Mouse (Mus musculus): ENCODE measurements around the gene Iscu. TPM values are rescaled to one million over a fixed set of nuclear protein-coding genes. Genes with fewer than 3 reads are reported as not detected.
A peak's percentile ranks its signal among the peaks of the same experiment; 100 is the strongest.

Gene Iscu
- polyA plus RNA-seq, 1 experiment from 2014 or later = 107 TPM

GRCm38 (mm10) chr5:113799691-113800090 is 27.1 kb downstream of the Iscu start:
- H3K9ac ChIP-seq (ENCODE audit: low read depth, low read length) = peak overlapping the region; percentile 65
- H3K4me2 ChIP-seq (ENCODE audit: low read depth, low read length) = peak overlapping the region; percentile 57
- peaks cover 42% of the 10 kb centered on the region for H3K4me1 ChIP-seq (ENCODE audit: control insufficient read depth, insufficient read depth, low read length)
- ATAC-seq (ENCODE audit: low read depth) (no peak), DNase-seq (ENCODE audit: low spot score) (no peak)
- WGBS = 12% methylated on average over 5 of the region's 5 CpGs
- peak overlapping the region; percentile 91 for H3K27ac ChIP-seq (replicated peaks; ENCODE audit: low read depth, low read length)
- peaks cover 12% of the 10 kb centered on the region; the same call in 1 of the 2 replicates for H3K36me3 ChIP-seq (ENCODE audit: control insufficient read depth, insufficient read depth, low read length)
- H3K9me3 ChIP-seq (ENCODE audit: control insufficient read depth, low read length) = no peaks in the 10 kb centered on the region
- no peaks in the 10 kb centered on the region for H3K27me3 ChIP-seq (replicated peaks; ENCODE audit: control insufficient read depth, insufficient read depth, low read length)
- peak overlapping the region; percentile 53 for H3K4me3 ChIP-seq (ENCODE audit: low read depth, low read length)

GRCm38 (mm10) chr5:113800280-113800679 is 27.7 kb downstream of the Iscu start, which contains the start of gene Tmem119:
Tmem119 (minus strand) TSS chr5:113800516.
- H3K4me1 ChIP-seq (ENCODE audit: control insufficient read depth, insufficient read depth, low read length) = peaks cover 48% of the 10 kb centered on the region

GRCm38 (mm10) chr5:113804395-113804966 is 31.9 kb downstream of the Iscu start:
- peak; percentile 70 for DNase-seq (ENCODE audit: low spot score)
- no peaks in the 10 kb centered on the region for H3K27me3 ChIP-seq (replicated peaks; ENCODE audit: control insufficient read depth, insufficient read depth, low read length)
- H3K36me3 ChIP-seq (ENCODE audit: control insufficient read depth, insufficient read depth, low read length) = no peaks in the 10 kb centered on the region
- no peaks in the 10 kb centered on the region for H3K9me3 ChIP-seq (ENCODE audit: control insufficient read depth, low read length)
- no peak overlapping the region for H3K9ac ChIP-seq (ENCODE audit: low read depth, low read length)
- no peak overlapping the region for H3K4me2 ChIP-seq (ENCODE audit: low read depth, low read length)
- H3K4me1 ChIP-seq (ENCODE audit: control insufficient read depth, insufficient read depth, low read length) = peaks cover 29% of the 10 kb centered on the region
- no peak overlapping the region for H3K4me3 ChIP-seq (ENCODE audit: low read depth, low read length)
- WGBS = 52% methylated on average over 7 of the region's 7 CpGs
- ATAC-seq (ENCODE audit: low read depth) = peak; percentile 45; the same call in 1 of the 2 replicates
- H3K27ac ChIP-seq (replicated peaks; ENCODE audit: low read depth, low read length) = peak overlapping the region; percentile 36; the same call in 1 of the 2 replicates

More at GRCm38 (mm10) chr5:113800280-113800679, 27.7 kb downstream of the Iscu start, which contains the start of gene Tmem119:
- Histone ChIP-seq H3K27me3 (replicated peaks; ENCODE audit: control insufficient read depth, insufficient read depth, low read length) (no peaks in the 10 kb centered on the region), H3K36me3 (ENCODE audit: control insufficient read depth, insufficient read depth, low read length) (peaks cover 6% of the 10 kb centered on the region; the same call in 1 of the 2 replicates), H3K4me2 (ENCODE audit: low read depth, low read length) (peak within 1 kb of the TSS; percentile 57), H3K27ac (replicated peaks; ENCODE audit: low read depth, low read length) (peak within 1 kb of the TSS; percentile 91), H3K9ac (ENCODE audit: low read depth, low read length) (peak within 1 kb of the TSS; percentile 65), H3K9me3 (ENCODE audit: control insufficient read depth, low read length) (no peaks in the 10 kb centered on the region), H3K4me3 (ENCODE audit: low read depth, low read length) (peak within 1 kb of the TSS; percentile 53)
- WGBS = 1% methylated on average over 11 of the region's 11 CpGs
- DNase-seq (ENCODE audit: low spot score) = peak; percentile 92
- ATAC-seq (ENCODE audit: low read depth) = peak; percentile 93

GRCm38 (mm10) chr5:113805301-113805700 is 32.8 kb downstream of the Iscu start:
- ATAC-seq (ENCODE audit: low read depth) (no peak), DNase-seq (ENCODE audit: low spot score) (no peak)
- no peak overlapping the region for H3K27ac ChIP-seq (replicated peaks; ENCODE audit: low read depth, low read length)
- WGBS = 68% methylated on average over 9 of the region's 9 CpGs
- H3K36me3 ChIP-seq (ENCODE audit: control insufficient read depth, insufficient read depth, low read length) = no peaks in the 10 kb centered on the region
- no peaks in the 10 kb centered on the region for H3K27me3 ChIP-seq (replicated peaks; ENCODE audit: control insufficient read depth, insufficient read depth, low read length)
- H3K4me3 ChIP-seq (ENCODE audit: low read depth, low read length) = no peak overlapping the region
- no peak overlapping the region for H3K9ac ChIP-seq (ENCODE audit: low read depth, low read length)
- H3K4me2 ChIP-seq (ENCODE audit: low read depth, low read length) = no peak overlapping the region
- no peaks in the 10 kb centered on the region for H3K9me3 ChIP-seq (ENCODE audit: control insufficient read depth, low read length)
- peaks cover 29% of the 10 kb centered on the region for H3K4me1 ChIP-seq (ENCODE audit: control insufficient read depth, insufficient read depth, low read length)

- H3K4me2 ChIP-seq (ENCODE audit: low read depth, low read length) = no peak overlapping the region
- no peak for DNase-seq (ENCODE audit: low spot score)
- no peaks in the 10 kb centered on the region for H3K27me3 ChIP-seq (replicated peaks; ENCODE audit: control insufficient read depth, insufficient read depth, low read length)
- ATAC-seq (ENCODE audit: low read depth) = no peak; the same call in 1 of the 2 replicates
- peaks cover 24% of the 10 kb centered on the region for H3K4me1 ChIP-seq (ENCODE audit: control insufficient read depth, insufficient read depth, low read length)
- H3K36me3 ChIP-seq (ENCODE audit: control insufficient read depth, insufficient read depth, low read length) = no peaks in the 10 kb centered on the region
- WGBS = 22% methylated on average over 9 of the region's 10 CpGs
- H3K9ac ChIP-seq (ENCODE audit: low read depth, low read length) = no peak overlapping the region
- H3K4me3 ChIP-seq (ENCODE audit: low read depth, low read length) = no peak overlapping the region
- H3K9me3 ChIP-seq (ENCODE audit: control insufficient read depth, low read length) = peaks cover 7% of the 10 kb centered on the region; the same call in 1 of the 2 replicates
- H3K27ac ChIP-seq (replicated peaks; ENCODE audit: low read depth, low read length) = no peak overlapping the region
Observed at GRCm38 (mm10) chr5:113806414-113806813, 33.9 kb downstream of the Iscu start.

- WGBS = 25% methylated on average over 9 of the region's 9 CpGs
- no peak overlapping the region for H3K4me2 ChIP-seq (ENCODE audit: low read depth, low read length)
Observed at GRCm38 (mm10) chr5:113807712-113808111, 35.2 kb downstream of the Iscu start.

GRCm38 (mm10) chr5:113808177-113808576 is 35.6 kb downstream of the Iscu start:
- no peak overlapping the region for H3K4me3 ChIP-seq (ENCODE audit: low read depth, low read length)
- no peaks in the 10 kb centered on the region for H3K36me3 ChIP-seq (ENCODE audit: control insufficient read depth, insufficient read depth, low read length)
- no peaks in the 10 kb centered on the region for H3K27me3 ChIP-seq (replicated peaks; ENCODE audit: control insufficient read depth, insufficient read depth, low read length)
- peak overlapping the region; percentile 15; the same call in 1 of the 2 replicates for H3K27ac ChIP-seq (replicated peaks; ENCODE audit: low read depth, low read length)
- DNase-seq (ENCODE audit: low spot score) (peak; percentile 85), ATAC-seq (ENCODE audit: low read depth) (peak; percentile 51)
- H3K9ac ChIP-seq (ENCODE audit: low read depth, low read length) = no peak overlapping the region; the same call in 1 of the 2 replicates
- H3K4me1 ChIP-seq (ENCODE audit: control insufficient read depth, insufficient read depth, low read length) = peaks cover 24% of the 10 kb centered on the region
- H3K9me3 ChIP-seq (ENCODE audit: control insufficient read depth, low read length) = peaks cover 11% of the 10 kb centered on the region; the same call in 1 of the 2 replicates
- 0 out of 2 replicates have a peak overlapping the region, but pooled peaks have one; percentile 10 for H3K4me2 ChIP-seq (ENCODE audit: low read depth, low read length)
- 34% methylated on average over 2 of the region's 2 CpGs for WGBS

More at GRCm38 (mm10) chr5:113807712-113808111, 35.2 kb downstream of the Iscu start:
- Histone ChIP-seq H3K9ac (ENCODE audit: low read depth, low read length) (no peak overlapping the region; the same call in 1 of the 2 replicates), H3K36me3 (ENCODE audit: control insufficient read depth, insufficient read depth, low read length) (no peaks in the 10 kb centered on the region), H3K4me3 (ENCODE audit: low read depth, low read length) (no peak overlapping the region), H3K9me3 (ENCODE audit: control insufficient read depth, low read length) (peaks cover 11% of the 10 kb centered on the region; the same call in 1 of the 2 replicates), H3K4me1 (ENCODE audit: control insufficient read depth, insufficient read depth, low read length) (peaks cover 24% of the 10 kb centered on the region), H3K27me3 (replicated peaks; ENCODE audit: control insufficient read depth, insufficient read depth, low read length) (no peaks in the 10 kb centered on the region), H3K27ac (replicated peaks; ENCODE audit: low read depth, low read length) (peak overlapping the region; percentile 15; the same call in 1 of the 2 replicates)
- ATAC-seq (ENCODE audit: low read depth) (no peak), DNase-seq (ENCODE audit: low spot score) (no peak)

GRCm38 (mm10) chr5:113810111-113810510 is 37.6 kb downstream of the Iscu start:
- no peak overlapping the region for H3K27ac ChIP-seq (replicated peaks; ENCODE audit: low read depth, low read length)
- H3K4me1 ChIP-seq (ENCODE audit: control insufficient read depth, insufficient read depth, low read length) = peaks cover 16% of the 10 kb centered on the region
- no peaks in the 10 kb centered on the region for H3K27me3 ChIP-seq (replicated peaks; ENCODE audit: control insufficient read depth, insufficient read depth, low read length)
- H3K4me2 ChIP-seq (ENCODE audit: low read depth, low read length) = no peak overlapping the region
- H3K9ac ChIP-seq (ENCODE audit: low read depth, low read length) = no peak overlapping the region
- no peak for DNase-seq (ENCODE audit: low spot score)
- H3K36me3 ChIP-seq (ENCODE audit: control insufficient read depth, insufficient read depth, low read length) = no peaks in the 10 kb centered on the region
- no peak for ATAC-seq (ENCODE audit: low read depth)
- WGBS = 92% methylated on average over 4 of the region's 4 CpGs
- no peak overlapping the region for H3K4me3 ChIP-seq (ENCODE audit: low read depth, low read length)
- peaks cover 11% of the 10 kb centered on the region; the same call in 1 of the 2 replicates for H3K9me3 ChIP-seq (ENCODE audit: control insufficient read depth, low read length)
